Mouse (Mus musculus) MEL (cell line): ENCODE data around the gene Defb3. TPM values are rescaled to one million over a fixed set of nuclear protein-coding genes. Genes with fewer than 3 reads are reported as not detected.
"Not testable (repeated sequence)": the region's sequence is repeated elsewhere in the genome, so short reads cannot be mapped to it uniquely, and the experiment has no call there.

Source experiments
- DNase-seq: peaks from one replicate; pipeline ENCODE4 v3.0.0; 2011; ENCODE audit warnings: low read depth, low spot score
- H3K27ac ChIP-seq: 2 replicates; pipeline ENCODE4 v1.5.1; 2012; ENCODE audit warnings: low read depth, mild to moderate bottlenecking, control low read depth, low read length, moderate library complexity; ENCODE audit not compliant: control insufficient read depth
- H3K27me3 ChIP-seq, 2 experiments: fragments of 150-350 bp in 1 of 2; sonication (generic) in 1 of 2; 2 replicates each; pipeline ENCODE4 v1.6.1; 2012; ENCODE audit warnings: low read length in 2 of 2, mild to moderate bottlenecking in 2 of 2, improper control_type of control experiment in 1 of 2, moderate library complexity in 1 of 2; ENCODE audit not compliant: insufficient read depth in 2 of 2, control insufficient read depth in 1 of 2
- H3K36me3 ChIP-seq, 2 experiments: 2 replicates each; pipeline ENCODE4 v1.6.1; 2012 to 2014; ENCODE audit warnings: low read length in 2 of 2, improper control_type of control experiment in 1 of 2, inconsistent platforms in 1 of 2, mild to moderate bottlenecking in 1 of 2; ENCODE audit not compliant: insufficient read depth in 2 of 2, control insufficient read depth in 1 of 2
- H3K4me1 ChIP-seq, 2 experiments: fragments of 150-350 bp in 1 of 2; sonication (generic) in 1 of 2; 2 replicates each; pipeline ENCODE4 v1.6.1; 2012; ENCODE audit warnings: low read length in 2 of 2, improper control_type of control experiment in 1 of 2, mild to moderate bottlenecking in 1 of 2; ENCODE audit not compliant: insufficient read depth in 2 of 2, control insufficient read depth in 1 of 2
- H3K4me3 ChIP-seq, 2 experiments: fragments of 150-350 bp in 1 of 2; sonication (generic) in 1 of 2; 2 replicates each; pipeline ENCODE4 v1.5.1; 2012; ENCODE audit warnings: low read depth in 2 of 2, low read length in 2 of 2, mild to moderate bottlenecking in 2 of 2, moderate library complexity in 2 of 2, control low read depth in 1 of 2, improper control_type of control experiment in 1 of 2; ENCODE audit not compliant: control insufficient read depth in 1 of 2, insufficient read depth in 1 of 2
- H3K79me2 ChIP-seq: 2 replicates; pipeline ENCODE4 v1.6.1; 2012; ENCODE audit warnings: mild to moderate bottlenecking, low read length, moderate library complexity; ENCODE audit not compliant: control insufficient read depth, poor library complexity, insufficient read depth
- H3K9ac ChIP-seq: 2 replicates; pipeline ENCODE4 v1.6.1; 2012; ENCODE audit warnings: low read depth, mild to moderate bottlenecking, control low read depth, low read length, moderate library complexity; ENCODE audit not compliant: control insufficient read depth, poor library complexity, severe bottlenecking
- H3K9me3 ChIP-seq: fragments of 150-350 bp; sonication (generic); replicated peaks from 2 replicates; pipeline ENCODE4 v1.6.1; 2012; ENCODE audit warnings: mild to moderate bottlenecking, low read length, improper control_type of control experiment, moderate library complexity; ENCODE audit not compliant: insufficient read depth
- BHLHE40 ChIP-seq: IDR thresholded peaks from 2 replicates; pipeline ENCODE4 v1.6.1; 2012; ENCODE audit warnings: low read depth, mild to moderate bottlenecking, inconsistent platforms, low read length, improper control_type of control experiment, borderline replicate concordance
- CTCF ChIP-seq, 3 experiments: IDR thresholded peaks in 2 of 3; conservative IDR thresholded peaks in 1 of 3; 2 replicates each; pipeline ENCODE4 v1.5.1; 2011 to 2012; ENCODE audit warnings: low read length in 3 of 3, low read depth in 2 of 3, mild to moderate bottlenecking in 2 of 3, improper control_type of control experiment in 1 of 3, inconsistent platforms in 1 of 3, mixed read lengths in 1 of 3, moderate library complexity in 1 of 3; ENCODE audit not compliant: control insufficient read depth in 1 of 3, insufficient read depth in 1 of 3, poor library complexity in 1 of 3, severe bottlenecking in 1 of 3
- EP300 ChIP-seq, 2 experiments: IDR thresholded peaks; 2 replicates each; pipeline ENCODE4 v1.6.1; 2011; ENCODE audit warnings: improper control_type of control experiment in 2 of 2, low read length in 2 of 2, low read depth in 1 of 2, mild to moderate bottlenecking in 1 of 2
- GABPA ChIP-seq: IDR thresholded peaks from 2 replicates; pipeline ENCODE4 v1.6.1; 2012; ENCODE audit warnings: low read depth, mild to moderate bottlenecking, inconsistent platforms, low read length, improper control_type of control experiment, moderate library complexity
- HCFC1 ChIP-seq: IDR thresholded peaks from 2 replicates; pipeline ENCODE4 v1.6.1; 2012; ENCODE audit warnings: low read depth, mild to moderate bottlenecking, inconsistent platforms, low read length, improper control_type of control experiment, moderate library complexity
- MAZ ChIP-seq: IDR thresholded peaks from 2 replicates; pipeline ENCODE4 v1.6.1; 2012; ENCODE audit warnings: low read depth, mild to moderate bottlenecking, inconsistent platforms, low read length, improper control_type of control experiment
- POLR2AphosphoS2 ChIP-seq: IDR thresholded peaks from 2 replicates; pipeline ENCODE4 v1.6.1; 2011; ENCODE audit warnings: low read length, improper control_type of control experiment
- POLR2AphosphoS5 ChIP-seq: IDR thresholded peaks from 2 replicates; pipeline ENCODE4 v1.6.1; 2012; ENCODE audit warnings: low read depth, borderline replicate concordance, mild to moderate bottlenecking, inconsistent platforms, low read length, moderate library complexity, mixed read lengths
- RAD21 ChIP-seq: IDR thresholded peaks from 2 replicates; pipeline ENCODE4 v1.6.1; 2011; ENCODE audit warnings: mild to moderate bottlenecking, low read depth, low read length, improper control_type of control experiment
- SMC3 ChIP-seq: IDR thresholded peaks from 2 replicates; pipeline ENCODE4 v1.6.1; 2011; ENCODE audit warnings: low read depth, low read length, improper control_type of control experiment
- TBP ChIP-seq: IDR thresholded peaks from 2 replicates; pipeline ENCODE4 v1.8.0; 2011; ENCODE audit warnings: low read depth, low read length, improper control_type of control experiment
- TCF12 ChIP-seq: IDR thresholded peaks from 2 replicates; pipeline ENCODE4 v1.6.1; 2014; ENCODE audit warnings: low read depth, mild to moderate bottlenecking, inconsistent platforms, low read length, improper control_type of control experiment, moderate library complexity
- polyA plus RNA-seq, 2 experiments: library from polyadenylated mRNA; stranded (reverse) in 1 of 2; unstranded in 1 of 2; fragments of >175 nt in 1 of 2; fragments of >200 nt in 1 of 2; gene quantifications; 2 replicates each; pipeline versions ENCODE4 v1.2.1 to v1.2.4; 2012; ENCODE audit warnings: low replicate concordance in 2 of 2, low read depth in 1 of 2; ENCODE audit not compliant: insufficient read length in 2 of 2, insufficient read depth in 1 of 2, missing spikeins in 1 of 2
- total RNA-seq: library from RNA; depleted of rRNA; stranded (reverse); fragments of 300-350 nt; gene quantifications from 2 replicates; pipeline ENCODE4 v1.2.3, GENCODE M21; 2012

The Defb3 gene
- total and polyA plus RNA-seq, 3 experiments = not detected

GRCm38 (mm10) chr8:19258136-19258535, 35.0 kb upstream of the Defb3 start:
- peak; percentile 22 for TF ChIP-seq SMC3
- no peak for TF ChIP-seq GABPA
- TF ChIP-seq CTCF (IDR thresholded peaks at IDR 0.05 in 2 of 3, conservative IDR thresholded peaks at IDR 0.05 in 1 of 3; ENCODE audit: control insufficient read depth in 1 of 3, insufficient read depth in 1 of 3, low read depth in 2 of 3, low read length in 3 of 3, poor library complexity in 1 of 3, severe bottlenecking in 1 of 3) = peak in 2 of 3 experiments; percentile 4 to 20; a peak in 2 of 6 replicates
- no peak for TF ChIP-seq POLR2AphosphoS2
- DNase-seq = peak; percentile 3
- no peaks in the 10 kb centered on the region for H3K79me2 ChIP-seq
- no peak overlapping the region for H3K27ac ChIP-seq
- H3K4me1 ChIP-seq = no peaks in the 10 kb centered on the region
- no peak overlapping the region for H3K9ac ChIP-seq
- H3K9me3 ChIP-seq = no peaks in the 10 kb centered on the region
- H3K4me3 ChIP-seq = no peak overlapping the region
- H3K27me3 ChIP-seq = no peaks in the 10 kb centered on the region
- no peaks in the 10 kb centered on the region for H3K36me3 ChIP-seq

- no peaks in the 10 kb centered on the region for H3K79me2 ChIP-seq
- H3K36me3 ChIP-seq = no peaks in the 10 kb centered on the region
- no peak for TF ChIP-seq POLR2AphosphoS5
- no peak for TF ChIP-seq HCFC1
- TF ChIP-seq RAD21 = no peak
- TF ChIP-seq EP300 (IDR thresholded peaks at IDR 0.05; ENCODE audit: low read depth in 1 of 2, low read length in 2 of 2) = no peak
- no peak for TF ChIP-seq MAZ
- no peak for TF ChIP-seq GABPA
- no peak for TF ChIP-seq BHLHE40
- no peak for TF ChIP-seq TBP
- no peak for TF ChIP-seq TCF12
- no peak overlapping the region for H3K4me3 ChIP-seq
- no peak overlapping the region for H3K9ac ChIP-seq
- no peak overlapping the region for H3K27ac ChIP-seq
- no peaks in the 10 kb centered on the region for H3K27me3 ChIP-seq
- no peaks in the 10 kb centered on the region for H3K9me3 ChIP-seq
- DNase-seq = no peak
- H3K4me1 ChIP-seq = no peaks in the 10 kb centered on the region
These were observed 33.5 kb upstream of the Defb3 start for GRCm38 (mm10) chr8:19259667-19260066.

GRCm38 (mm10) chr8:19298361-19298760, 5.2 kb downstream of the Defb3 start:
- not testable (repeated sequence) for DNase-seq, H3K9ac ChIP-seq, H3K79me2 ChIP-seq, H3K4me1 ChIP-seq, H3K9me3 ChIP-seq, H3K27me3 ChIP-seq, H3K4me3 ChIP-seq, H3K27ac ChIP-seq, H3K36me3 ChIP-seq
